Mouse (Mus musculus) urinary bladder, postnatal 10 days (tissue): ENCODE data around the gene Galr2.
A peak's percentile ranks its signal among the peaks of the same experiment; 100 is the strongest.

Experiments
- DNase-seq: peaks from one replicate; pipeline ENCODE4 v3.0.0; 2022; ENCODE audit warnings: low spot score

Gene Galr2

DNA sequence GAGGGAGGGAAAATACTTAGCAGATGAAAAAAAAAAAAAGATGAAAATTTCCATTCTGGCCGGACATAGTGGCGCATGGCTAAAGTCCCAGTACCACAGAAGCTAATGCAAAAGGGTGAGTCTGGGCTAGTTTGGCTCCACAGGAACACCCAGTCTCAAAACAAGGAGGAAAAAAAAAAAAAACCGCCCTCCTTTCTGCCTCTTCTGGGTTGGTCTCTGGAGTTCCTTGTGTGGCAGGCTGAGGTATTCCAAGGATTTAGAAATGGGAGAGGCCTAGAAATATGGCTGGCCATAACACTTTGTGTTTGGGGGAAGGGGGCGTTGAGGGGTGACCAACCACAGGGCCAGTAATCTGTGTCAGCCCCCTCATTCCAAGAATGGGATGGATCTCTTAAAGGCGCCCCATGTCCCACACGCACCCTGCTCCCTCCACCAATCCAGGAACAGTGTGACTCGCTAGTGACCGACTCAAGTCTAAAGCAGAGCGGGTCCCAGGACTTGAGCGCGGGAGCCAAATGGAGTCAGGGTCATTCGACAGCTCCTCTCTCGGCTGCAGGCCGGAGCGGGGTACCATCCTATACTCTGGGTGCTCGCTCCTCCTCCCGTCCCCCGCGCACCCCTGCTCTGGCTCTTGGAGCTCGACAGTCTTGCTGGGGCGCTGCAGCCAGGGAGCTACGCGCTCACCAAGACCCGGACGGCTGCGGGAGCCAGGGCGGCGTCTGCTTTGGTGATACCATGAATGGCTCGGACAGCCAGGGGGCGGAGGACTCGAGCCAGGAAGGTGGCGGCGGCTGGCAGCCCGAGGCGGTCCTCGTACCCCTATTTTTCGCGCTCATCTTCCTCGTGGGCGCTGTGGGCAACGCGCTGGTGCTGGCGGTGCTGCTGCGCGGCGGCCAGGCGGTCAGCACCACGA lies at the start of gene Galr2:
Galr2 (plus strand) TSS at position 189 of the 913 bp plus-strand sequence.
- no peak for DNase-seq

DNA sequence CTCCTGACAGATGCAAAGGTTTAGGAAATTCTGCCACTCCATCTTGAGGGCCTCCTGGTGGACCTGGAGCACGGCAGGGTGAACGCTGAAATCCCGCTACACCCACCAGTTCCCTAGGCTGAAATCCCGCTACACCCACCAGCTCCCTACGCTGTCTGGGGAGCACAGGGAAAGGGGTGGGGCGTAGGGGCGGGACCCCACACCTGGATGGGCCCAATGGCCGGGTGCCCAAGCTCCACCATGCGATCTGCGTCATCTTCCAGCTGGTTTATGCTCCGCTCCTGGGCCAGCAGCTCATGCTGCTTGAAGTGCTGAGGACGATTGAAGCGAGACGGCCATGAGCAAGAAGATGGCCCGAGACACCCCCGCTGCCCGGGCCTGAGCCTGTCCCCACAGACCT lies 48.3 kb upstream of the Galr2 start:
- DNase-seq, result no peak

DNA sequence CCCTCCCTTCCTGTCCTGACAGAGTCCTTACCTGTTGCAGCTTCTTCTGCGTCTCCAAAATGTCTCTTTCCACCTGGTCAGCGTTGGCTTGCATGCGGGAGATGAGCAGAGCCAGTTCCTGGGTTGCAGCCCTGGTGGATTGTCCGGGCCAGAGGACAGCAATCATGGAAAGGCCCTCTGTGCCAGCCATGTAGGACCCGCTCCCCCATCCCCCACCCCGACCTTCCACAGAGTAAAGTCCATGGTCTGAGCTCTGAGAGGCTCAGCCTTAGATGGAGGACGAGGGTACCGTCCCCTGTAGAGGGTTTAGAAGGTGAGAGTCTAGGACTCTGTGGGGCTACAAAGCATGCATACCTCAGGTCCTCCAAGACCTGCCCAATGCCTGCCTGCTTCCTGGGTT lies 45.8 kb upstream of the Galr2 start:
- DNase-seq, result no peak

DNA sequence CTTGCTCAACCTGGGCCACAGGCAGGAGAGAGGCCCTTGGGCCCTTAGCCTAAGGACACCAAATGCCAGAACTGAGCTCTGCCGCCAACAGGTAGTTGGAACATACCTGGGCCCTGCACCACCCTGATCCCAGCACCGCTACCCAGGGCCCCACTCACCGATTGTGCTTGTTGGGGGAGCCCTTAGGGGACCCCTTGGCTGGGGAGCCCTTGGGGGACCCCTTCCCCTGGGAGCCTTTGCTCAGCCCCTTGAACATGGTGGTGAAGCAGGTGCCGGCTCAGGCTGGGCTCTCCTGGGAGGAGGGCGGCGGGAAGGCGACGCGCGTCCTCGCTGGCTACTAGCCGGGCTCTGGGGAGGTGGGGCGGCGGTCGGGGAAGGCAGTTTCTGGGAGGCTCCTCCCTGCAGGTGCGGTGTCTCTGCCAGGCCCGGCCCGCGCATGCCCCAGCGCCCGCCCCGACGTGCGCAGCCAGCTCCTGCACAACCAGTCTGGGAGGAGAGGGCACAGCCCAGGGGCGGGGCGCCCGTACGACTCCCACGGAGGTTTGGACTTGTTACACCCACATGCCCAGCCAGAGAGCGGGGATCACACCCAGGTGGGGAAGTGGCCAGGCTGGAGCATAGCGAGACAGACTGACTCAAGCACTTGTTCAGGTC lies 42.9 kb upstream of the Galr2 start, which contains the start of gene Evpl:
Evpl (minus strand) TSS at position 336 of the 654 bp plus-strand sequence.
- peak; percentile 44 for DNase-seq

DNA sequence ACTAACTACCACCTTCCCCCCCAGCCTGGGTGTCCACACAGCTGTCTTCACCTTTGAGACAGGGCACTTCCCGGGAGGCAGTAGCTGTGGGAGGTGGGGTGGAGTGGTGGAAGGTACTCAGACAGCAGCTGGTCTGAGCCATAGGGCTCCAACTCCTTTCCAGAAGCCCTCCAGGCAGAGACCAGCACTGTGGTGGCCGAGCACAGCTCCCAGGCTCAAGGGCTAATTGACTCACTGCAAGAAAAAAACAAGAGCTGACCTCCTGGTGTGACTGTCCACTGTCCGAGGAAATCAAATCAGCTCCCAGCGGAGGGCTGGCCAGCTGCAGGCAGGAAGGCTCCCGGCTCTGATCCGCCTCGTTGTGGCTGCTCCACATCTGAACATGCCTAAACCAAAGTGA lies 40.9 kb upstream of the Galr2 start:
- no peak for DNase-seq

DNA sequence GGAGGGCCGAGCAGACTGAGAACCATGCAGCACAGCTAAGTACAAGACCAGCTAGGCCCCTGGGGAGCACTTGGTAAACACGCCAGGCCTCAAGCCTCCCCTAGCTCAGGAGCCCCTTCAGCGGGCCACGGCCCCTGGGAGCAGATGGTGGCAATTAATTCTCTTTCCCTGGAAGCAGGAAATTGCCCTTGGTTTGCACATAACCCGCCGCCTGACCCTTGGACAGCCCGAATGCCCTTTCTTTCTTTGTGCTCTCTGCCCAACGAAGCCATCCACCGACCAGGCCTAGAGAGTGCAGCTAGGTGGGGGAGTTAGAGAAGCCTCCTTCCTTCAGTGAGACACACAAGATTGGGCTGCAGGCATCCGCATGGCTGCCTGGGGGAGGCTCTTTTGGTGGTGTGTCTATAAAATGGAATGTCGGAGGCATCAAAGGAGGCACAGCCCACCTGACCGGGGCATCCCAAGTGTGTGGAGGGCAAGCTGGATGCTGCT lies 38.9 kb upstream of the Galr2 start:
- DNase-seq, result no peak

DNA sequence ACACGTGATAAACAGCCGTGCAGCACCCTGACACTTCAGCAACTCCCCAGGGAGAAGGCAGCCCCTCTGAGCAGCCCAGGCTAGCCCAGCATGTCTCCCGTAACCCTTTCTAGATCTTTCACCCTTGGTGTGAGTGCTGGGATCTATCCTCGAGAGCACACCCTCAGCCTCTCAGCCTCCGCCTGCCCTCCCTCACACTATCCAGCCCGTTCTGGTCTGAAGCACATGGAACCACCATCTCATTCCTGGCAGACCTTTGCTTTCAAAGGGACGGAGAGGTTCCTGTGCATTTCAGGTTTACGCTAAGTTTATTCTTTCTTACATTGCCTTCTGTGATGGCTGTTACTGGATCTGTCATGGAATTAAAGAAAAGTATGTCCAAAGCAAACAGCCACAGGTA lies 36.2 kb upstream of the Galr2 start:
- no peak for DNase-seq

DNA sequence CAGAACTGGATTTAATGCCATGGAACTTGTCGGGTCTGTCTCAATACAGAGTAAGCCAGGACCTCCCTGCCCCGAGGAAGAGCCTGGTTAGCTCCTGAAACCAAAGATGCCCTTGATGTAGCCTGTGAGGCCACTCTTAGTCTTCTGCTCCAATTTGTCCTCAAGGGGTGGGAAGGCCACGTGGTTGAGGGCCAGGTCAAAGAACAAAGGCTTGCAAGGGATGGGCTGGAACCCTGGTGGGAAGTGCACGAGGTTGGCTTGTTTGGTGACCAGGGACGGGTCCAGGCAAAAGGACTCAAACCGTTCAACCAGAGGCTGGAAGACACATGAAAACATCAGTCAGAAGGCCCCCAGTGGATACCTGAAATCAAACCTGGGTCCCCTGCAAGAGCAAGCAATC lies 35.1 kb upstream of the Galr2 start:
- no peak for DNase-seq

DNA sequence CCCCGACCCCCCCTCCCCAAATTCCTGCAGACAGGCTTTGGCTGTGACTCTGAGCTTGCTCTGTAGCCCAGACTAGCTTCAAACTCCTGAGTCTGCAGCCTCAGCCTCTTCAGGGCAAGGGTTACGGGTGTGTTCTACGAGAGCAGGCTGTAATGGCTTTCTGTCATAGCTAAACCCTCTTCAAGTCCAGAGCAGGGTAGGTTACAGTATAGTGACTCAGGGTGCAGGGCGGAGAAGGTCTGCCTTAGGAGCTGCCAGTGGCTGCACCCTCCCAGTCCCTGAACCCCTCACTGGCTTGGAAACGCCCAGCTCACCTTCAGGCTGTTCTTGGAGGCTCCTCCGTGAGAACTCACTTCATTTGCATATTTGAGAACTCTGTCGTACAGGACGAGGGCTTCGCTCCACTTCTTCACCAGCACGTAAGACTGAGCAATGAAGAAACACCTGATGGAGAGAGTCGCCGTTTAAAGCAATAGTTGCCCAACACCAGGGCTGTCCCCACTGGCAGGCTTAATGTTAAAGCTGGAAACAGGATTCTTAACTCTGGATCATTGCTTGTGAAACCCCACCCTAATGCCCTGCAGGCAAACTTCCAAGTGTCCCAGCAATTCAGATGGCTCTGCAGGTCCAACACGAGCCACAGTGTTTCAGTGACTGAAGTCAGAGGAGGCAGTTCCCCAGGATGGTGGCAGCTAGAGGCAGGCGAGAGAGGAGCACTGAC lies 33.1 kb upstream of the Galr2 start:
- DNase-seq, result no peak

DNA sequence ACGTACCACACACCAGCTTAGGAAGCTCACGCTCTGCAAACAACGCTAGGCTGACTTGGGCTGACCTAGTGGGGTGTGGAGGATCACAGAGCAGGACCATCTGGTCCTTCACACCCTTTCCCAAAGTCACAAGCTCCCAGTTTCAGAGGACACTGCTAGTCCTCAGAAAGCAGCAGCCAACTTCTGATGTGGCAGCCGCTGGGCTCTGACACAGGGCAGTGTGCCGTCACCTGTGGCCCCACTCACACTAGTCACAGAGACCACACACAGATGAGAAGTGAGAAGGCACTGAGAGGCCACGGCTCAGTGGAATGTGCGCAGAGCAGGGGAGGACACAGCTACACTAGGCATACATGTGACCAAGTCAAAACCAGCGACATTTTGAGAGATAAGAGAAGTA lies 29.8 kb upstream of the Galr2 start:
- DNase-seq, result no peak

DNA sequence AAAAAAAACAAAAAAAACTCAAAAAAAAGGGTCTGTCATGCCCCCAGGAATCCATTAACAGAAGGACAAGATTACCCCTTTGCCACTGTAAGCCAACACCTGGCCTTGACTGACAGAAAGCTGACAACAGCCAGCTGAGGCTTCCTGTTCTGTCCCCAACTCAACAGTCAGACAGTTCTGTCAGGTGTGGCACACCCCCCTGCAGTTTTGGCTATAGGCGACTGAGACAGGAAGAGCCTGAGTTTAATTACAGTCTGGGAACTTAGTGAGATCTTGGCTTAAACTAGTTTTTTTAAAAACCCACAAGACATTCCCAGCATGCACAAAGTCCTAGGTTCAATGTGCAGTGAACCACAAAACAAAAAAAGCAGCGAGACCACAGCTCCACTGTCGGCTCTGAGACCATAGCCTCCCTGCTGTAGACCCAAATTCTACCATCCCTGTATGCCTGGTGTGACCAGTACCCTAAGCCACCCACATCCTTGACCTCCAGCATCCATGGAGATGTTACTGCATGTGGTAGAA lies 27.6 kb upstream of the Galr2 start:
- DNase-seq, result no peak

DNA sequence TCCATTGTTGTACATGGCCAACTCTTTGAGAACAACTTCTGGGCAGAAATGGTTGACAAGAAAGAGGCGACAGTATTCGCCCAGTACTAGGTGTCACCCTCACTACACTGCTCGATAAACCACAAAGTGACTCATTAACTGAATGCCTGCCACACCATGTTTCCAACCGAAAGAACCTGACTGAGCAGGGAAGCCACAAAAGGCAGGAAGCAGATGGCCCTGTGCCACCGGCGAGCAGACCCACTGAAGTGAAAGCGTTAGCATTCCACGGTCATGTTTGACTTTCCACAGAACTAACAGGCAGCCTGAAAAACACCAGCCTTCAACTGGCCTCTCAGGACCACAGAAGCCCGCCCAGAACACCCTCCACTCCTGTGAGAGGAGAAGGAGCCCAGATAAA lies 26.1 kb upstream of the Galr2 start:
- no peak for DNase-seq

DNA sequence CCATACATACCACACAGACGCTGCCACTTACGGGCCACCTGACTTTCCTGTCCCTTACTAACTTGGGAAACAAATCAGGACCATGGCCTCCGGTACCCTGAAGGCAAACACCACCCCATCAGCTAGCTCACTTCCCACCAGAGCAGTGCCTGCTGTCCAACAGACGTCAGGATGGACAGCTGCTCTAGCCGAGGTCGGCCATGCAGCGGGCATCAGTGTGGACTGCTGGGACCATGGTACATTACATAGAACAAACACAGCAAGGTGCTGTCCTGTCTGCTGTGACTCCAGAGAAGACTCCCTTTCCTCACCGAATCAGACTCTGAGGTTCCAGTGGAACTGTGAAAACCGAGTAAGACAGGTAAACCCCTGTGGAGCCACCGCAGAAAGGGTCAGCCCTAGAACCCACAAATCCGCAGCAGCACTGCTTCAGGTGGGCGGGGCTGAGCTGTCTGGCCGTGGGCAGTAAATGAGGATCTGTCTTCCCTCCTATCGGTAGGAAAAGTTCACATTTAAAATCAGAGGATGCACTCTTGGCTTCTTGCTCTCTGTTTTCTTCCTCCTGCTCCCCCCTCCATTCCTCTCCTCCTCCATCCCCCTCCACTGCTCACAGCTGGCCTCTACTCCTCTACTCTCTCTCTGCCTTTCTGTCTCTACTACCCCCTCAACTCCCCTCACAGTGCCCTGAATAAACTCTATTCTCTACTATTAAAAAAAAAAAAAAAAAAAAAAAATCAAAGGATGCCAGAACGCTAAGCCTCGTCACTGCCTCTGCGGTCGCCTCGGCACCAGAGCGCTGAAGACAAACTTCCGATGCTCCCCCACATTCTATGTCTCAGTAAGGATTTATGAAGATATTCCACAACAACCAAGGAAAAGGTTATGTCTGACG lies 25.4 kb upstream of the Galr2 start:
- no peak for DNase-seq

DNA sequence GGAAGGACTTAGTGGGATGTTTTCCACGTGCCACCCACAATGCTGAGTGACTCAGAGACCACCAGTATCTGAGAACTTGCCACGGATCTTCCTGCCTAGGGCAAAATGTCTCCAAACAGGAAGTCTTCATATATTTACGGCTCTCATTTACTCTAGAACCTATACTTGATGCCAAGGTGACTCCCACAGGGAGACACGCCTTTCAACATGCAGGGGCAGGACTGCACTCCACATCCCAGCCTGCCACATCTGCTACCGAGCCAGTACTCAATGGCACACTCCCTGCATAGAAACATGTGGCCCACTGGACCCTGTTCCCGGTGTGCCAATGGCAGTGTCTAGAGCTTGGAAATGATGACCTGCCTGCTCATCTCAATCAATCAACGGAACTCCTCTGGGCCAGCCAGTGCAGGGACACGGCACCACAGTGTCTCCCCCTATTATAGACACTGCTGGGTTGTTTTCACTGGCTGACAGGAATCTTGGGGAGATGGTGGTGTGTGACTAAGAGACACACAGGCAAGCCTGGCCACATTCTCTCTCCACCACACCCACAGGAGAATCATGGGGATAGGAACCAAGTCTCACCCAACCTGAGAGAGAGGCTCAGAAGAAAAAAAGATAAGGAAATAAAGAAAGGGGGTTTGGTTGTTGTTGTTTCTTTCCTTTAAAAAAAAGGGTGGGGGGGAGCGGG lies 24.6 kb upstream of the Galr2 start:
- DNase-seq, result no peak

DNA sequence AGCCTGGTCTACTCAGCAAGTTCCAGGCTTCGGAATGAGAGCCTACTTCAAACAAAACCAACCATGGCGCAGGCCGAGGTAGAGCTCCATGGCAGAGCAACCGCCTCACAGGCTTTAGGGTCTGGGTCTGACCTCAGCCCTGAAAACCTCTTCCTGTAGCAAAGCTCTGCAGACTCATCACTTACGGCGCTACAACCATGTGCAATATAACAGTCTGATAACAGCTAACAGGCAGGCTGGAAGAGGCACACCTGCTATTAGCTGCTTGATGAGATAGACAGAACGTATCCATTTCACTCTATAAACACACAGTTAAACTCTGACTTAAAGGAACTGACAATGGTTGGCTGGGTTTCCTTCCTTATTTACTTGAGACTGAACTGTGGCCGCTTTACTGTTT lies 21.3 kb upstream of the Galr2 start:
- no peak for DNase-seq

DNA sequence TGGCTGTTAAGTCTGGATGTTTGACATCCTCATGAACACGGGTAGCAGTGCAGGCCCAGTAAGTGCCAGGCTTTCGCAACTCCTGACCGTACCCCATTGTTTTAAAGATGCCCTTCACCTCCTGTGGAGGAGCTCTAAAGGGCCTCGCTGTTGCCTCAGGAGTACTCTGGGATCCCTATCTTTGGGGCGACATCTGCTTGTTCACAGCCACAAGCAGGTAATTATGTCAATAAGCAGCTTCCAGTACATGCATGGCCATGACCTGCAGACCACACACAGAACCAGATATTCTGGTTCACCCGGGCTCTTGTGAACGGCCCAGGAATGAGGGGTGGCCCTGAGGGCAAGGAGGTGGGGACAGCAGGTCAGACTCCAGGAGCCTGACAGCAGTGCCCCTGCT lies 20.5 kb upstream of the Galr2 start:
- DNase-seq, result no peak

DNA sequence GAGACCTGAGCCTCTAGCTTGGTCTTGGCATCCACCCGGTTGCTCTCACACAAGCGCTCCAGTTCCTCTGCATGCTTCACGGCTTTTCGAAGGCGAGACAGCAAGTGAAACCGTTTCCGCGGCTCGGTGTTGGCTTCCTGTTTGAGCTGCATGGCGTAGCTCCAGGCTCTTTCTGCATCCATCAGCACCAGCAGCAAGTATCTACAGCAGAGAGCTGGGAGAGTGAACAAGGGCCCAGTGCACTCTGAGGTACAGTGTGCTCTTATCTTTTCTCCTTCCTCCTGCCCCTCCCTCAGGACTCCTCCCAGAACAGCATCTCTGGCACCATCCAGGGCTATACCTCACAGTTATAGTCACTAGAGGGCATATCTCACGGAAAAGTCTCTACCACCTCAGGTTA lies 15.4 kb upstream of the Galr2 start:
- no peak for DNase-seq

DNA sequence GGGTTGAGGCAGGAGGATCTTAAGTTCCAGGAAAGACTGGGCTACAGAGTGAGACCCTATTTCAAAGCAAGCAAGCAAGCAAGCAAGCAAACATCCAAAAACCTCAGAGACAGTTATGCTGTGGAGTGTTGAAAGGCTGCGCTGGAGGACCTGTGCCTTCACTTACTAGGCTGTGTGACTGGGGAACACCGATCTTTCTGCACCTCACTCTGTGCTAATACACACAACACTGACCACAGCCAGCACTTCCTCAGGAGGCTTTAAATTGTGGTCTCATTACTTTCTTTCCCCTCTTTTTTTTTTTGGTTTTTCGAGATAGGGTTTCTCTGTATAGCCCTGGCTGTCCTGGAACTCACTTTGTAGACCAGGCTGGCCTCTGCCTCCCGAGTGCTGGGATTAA lies 14.9 kb upstream of the Galr2 start:
- no peak for DNase-seq

DNA sequence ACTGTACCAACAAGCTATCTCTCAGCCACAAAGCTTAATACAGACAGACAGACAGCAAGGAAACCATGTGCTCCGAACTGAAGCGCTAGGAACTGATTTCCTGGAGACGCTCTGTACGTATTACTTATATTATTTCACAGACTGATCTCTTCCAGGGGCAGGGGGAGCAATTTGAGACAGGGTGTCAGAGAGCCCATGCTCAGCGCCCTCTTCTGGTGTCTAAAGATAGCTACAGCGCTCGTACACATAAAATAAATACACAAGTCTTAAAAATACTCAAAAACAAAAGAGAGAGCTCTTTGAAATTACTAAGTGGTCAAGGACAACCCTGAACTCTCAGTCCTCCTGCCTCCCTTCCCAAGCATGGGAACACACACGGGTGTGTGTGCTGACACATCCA lies 13.1 kb upstream of the Galr2 start:
- no peak for DNase-seq

DNA sequence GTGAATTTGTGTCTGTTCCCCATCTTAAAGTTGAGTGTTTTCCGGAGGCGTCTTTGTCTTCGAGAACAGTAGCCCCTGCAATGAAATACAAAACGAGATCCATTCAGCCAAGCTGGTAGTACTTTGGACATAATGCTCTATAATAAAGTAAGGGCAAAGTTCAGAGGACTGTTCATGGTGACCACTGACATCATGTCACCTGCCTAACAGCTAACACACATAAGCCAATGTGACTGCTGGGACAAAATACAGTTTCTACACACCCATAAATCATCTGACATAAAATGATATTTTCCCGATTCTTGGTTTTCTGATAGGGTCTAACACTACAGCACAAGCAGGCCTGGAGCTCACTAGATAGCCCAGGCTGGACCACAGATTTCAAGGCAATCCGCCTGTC lies 12.4 kb upstream of the Galr2 start:
- no peak for DNase-seq

DNA sequence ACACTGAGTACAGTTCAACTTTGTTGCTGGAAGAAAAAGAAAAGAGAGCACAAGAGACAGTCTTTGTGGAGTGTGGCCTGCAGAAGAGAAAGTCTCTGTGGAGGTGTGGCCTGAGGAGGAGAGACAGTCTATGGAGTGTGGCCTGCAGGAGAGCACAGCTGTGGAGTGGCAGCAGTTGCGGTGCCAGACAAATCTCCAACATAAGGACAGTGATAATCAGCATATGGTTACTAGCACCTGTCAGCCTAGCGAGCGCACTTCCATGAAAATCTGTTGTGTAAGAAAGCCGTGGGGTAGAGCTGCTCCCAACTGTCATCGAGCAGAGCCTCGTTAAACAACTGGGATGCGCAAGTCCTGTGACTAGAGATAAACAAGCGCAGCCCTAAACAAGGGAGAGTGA lies 11.2 kb upstream of the Galr2 start:
- no peak for DNase-seq
